Mouse (Mus musculus) megakaryocyte-erythroid progenitor cell, adult 5-6 weeks (primary cell): ENCODE results near the gene Zfp280b. TPM values are rescaled to one million over a fixed set of nuclear protein-coding genes. Genes with fewer than 3 reads are reported as not detected.
"Not testable (repeated sequence)": the region's sequence is repeated elsewhere in the genome, so short reads cannot be mapped to it uniquely, and the experiment has no call there.

Experiments used
- ATAC-seq: replicated peaks from 2 replicates; pipeline ENCODE4 v1.8.0; 2016; ENCODE audit warnings: mild to moderate bottlenecking, inconsistent platforms; ENCODE audit not compliant: severe bottlenecking, poor library complexity, low FRiP score, low TSS enrichment
- total RNA-seq, 2 experiments: library from RNA; stranded (forward) in 1 of 2; stranded (reverse) in 1 of 2; fragments of 200-1000, 215-1000 nt in 1 of 2; fragments of >200 nt in 1 of 2; fragmentation: Nextera tagmentation in 1 of 2; gene quantifications; 2 replicates each; pipeline ENCODE4 v1.2.3; 2014 to 2017

The Zfp280b gene
- total RNA-seq (2014; fragmentation: Nextera tagmentation) (15.2 and 25.8 TPM in 2 replicates), total RNA-seq (2017) (9.3 and 11.9 TPM in 2 replicates)

- peak; percentile 99 for ATAC-seq
These were observed at the start of gene Zfp280b for GRCm38 (mm10) chr10:76032402-76033118. Zfp280b (plus strand) TSS chr10:76032650.

- ATAC-seq = no peak
These were observed 41.9 kb upstream of the Zfp280b start for GRCm38 (mm10) chr10:75990430-75991042.

- ATAC-seq = no peak
These were observed 38.7 kb upstream of the Zfp280b start for GRCm38 (mm10) chr10:75993616-75994240.

- ATAC-seq = not testable (repeated sequence)
These were observed 37.8 kb upstream of the Zfp280b start for GRCm38 (mm10) chr10:75994531-75995210.

GRCm38 (mm10) chr10:75995463-75995862 lies 37.0 kb upstream of the Zfp280b start:
- no peak for ATAC-seq

- ATAC-seq = no peak
These were observed 36.1 kb upstream of the Zfp280b start for GRCm38 (mm10) chr10:75996315-75996714.

- ATAC-seq = no peak
These were observed 31.3 kb upstream of the Zfp280b start for GRCm38 (mm10) chr10:76001160-76001559.

GRCm38 (mm10) chr10:76002101-76002521 lies 30.3 kb upstream of the Zfp280b start:
- no peak for ATAC-seq

GRCm38 (mm10) chr10:76002615-76003014 lies 29.8 kb upstream of the Zfp280b start:
- ATAC-seq = no peak

- ATAC-seq = no peak
These were observed 29.2 kb upstream of the Zfp280b start for GRCm38 (mm10) chr10:76003221-76003620.

- ATAC-seq = no peak
These were observed 26.1 kb upstream of the Zfp280b start for GRCm38 (mm10) chr10:76006385-76006784.

- ATAC-seq = no peak
These were observed 22.6 kb upstream of the Zfp280b start for GRCm38 (mm10) chr10:76009812-76010211.

- ATAC-seq = no peak
These were observed 19.5 kb upstream of the Zfp280b start for GRCm38 (mm10) chr10:76012922-76013321.

GRCm38 (mm10) chr10:76016886-76017285 lies 15.6 kb upstream of the Zfp280b start:
- no peak for ATAC-seq

- ATAC-seq = peak; percentile 68; the same call in 1 of the 2 replicates
These were observed 10.7 kb upstream of the Zfp280b start for GRCm38 (mm10) chr10:76021728-76022127.

GRCm38 (mm10) chr10:76023921-76024320 lies 8.5 kb upstream of the Zfp280b start:
- ATAC-seq = no peak

- ATAC-seq = no peak
These were observed 6.8 kb upstream of the Zfp280b start for GRCm38 (mm10) chr10:76025470-76026190.

- ATAC-seq = no peak
These were observed 5.1 kb upstream of the Zfp280b start for GRCm38 (mm10) chr10:76027127-76028015.
